Mouse (Mus musculus): ENCODE measurements around the gene Mtg1. TPM values are rescaled to one million over a fixed set of nuclear protein-coding genes. Genes with fewer than 3 reads are reported as not detected.

The Mtg1 gene
- polyA plus RNA-seq (2015; fragmentation: Nextera tagmentation; extraction: Ambion mirVana), result 17.9 and 18.4 TPM in 2 replicates

DNA sequence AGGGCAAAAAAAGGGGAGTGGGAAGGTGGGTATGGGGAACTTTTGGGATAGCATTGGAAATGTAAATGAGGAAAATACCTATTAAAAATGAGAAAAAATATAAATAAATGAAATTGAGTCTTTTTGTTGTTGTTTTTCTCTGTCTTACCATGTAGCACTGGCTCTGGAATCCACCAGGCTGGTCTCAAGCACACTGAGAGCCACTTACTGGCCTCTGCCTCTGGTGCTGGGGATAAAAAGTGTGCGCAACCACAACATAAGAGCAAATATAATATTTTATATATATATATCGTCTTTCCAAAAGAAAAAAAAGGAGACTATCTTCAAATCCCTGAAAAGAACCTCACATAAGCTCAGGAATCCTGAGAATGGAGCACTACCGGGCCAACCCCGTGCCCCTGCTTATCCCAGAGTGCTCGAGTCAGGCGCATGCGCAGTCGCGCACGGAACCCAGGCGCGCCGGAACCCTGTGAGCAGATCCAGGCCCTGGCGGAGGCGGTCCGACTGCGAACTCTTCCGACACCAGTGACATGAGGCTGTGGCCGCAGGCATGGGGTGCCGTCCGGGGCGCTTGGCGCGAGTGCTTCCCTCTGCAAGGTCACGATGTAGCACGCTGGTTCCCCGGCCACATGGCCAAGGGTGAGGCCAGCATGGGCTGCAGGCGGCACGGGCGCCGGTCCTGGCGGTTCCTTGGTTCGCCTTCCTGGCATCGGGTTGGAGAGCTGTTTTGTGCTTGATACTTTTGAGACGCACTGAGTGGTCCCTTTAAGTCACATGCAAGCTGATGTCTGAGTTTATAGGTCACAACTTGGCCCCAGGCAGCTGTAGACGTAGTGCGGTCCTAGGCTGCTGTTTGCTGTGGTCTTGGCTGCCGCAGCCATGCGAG, at the start of gene Mtg1:
Mtg1 (plus strand) TSS at position 430 of the 886 bp plus-strand sequence.
- Histone ChIP-seq H3K27ac (ENCODE audit: low read depth) (peak within 1 kb of the TSS; percentile 89), H3K36me3 (replicated peaks; ENCODE audit: insufficient read depth, low read length) (peaks cover 6% of the 10 kb centered on the region; the same call in 1 of the 2 replicates), H3K4me1 (ENCODE audit: insufficient read depth) (peaks cover 4% of the 10 kb centered on the region; the same call in 1 of the 2 replicates), H3K4me3 (ENCODE audit: low read depth, low read length) (peak within 1 kb of the TSS; percentile 77), H3K4me2 (ENCODE audit: low read depth, low read length) (peak within 1 kb of the TSS; percentile 80), H3K9ac (replicated peaks) (peak within 1 kb of the TSS; percentile 82), H3K27me3 (ENCODE audit: insufficient read depth, low read length) (no peaks in the 10 kb centered on the region), H3K9me3 (ENCODE audit: low read length) (no peaks in the 10 kb centered on the region)
- ATAC-seq (peak; percentile 97), DNase-seq (peak; percentile 97)
- TF ChIP-seq EP300 (IDR thresholded peaks at IDR 0.05; ENCODE audit: low read depth) (no peak), CTCF (IDR thresholded peaks at IDR 0.05; ENCODE audit: low read depth) (no peak)
- WGBS (ENCODE audit: insufficient replicate concordance), result 2% methylated on average over 39 of the region's 39 CpGs

DNA sequence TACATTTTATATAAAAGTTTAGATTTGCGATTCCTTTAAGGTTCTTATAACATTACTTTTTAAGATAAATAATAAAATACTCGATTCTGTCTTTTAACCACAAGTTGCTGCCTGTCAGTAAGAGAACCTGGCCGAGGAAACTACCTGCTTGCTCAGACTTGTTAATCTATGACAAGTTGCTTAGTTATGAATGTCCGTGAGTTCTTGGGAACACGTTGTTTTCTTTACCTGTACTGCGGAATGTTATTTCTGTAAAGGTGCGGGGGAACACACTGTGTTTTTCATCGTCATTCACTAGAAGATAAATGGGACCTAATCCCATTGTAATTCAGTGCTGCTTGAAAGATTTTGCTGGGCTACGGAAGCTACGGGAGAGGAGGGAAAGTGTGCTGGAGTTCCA, 46.8 kb upstream of the Mtg1 start:
- ATAC-seq (no peak), DNase-seq (no peak)
- H3K4me2 ChIP-seq (ENCODE audit: low read depth, low read length), result no peak overlapping the region
- no peak overlapping the region for H3K4me3 ChIP-seq (ENCODE audit: low read depth, low read length)
- WGBS (ENCODE audit: insufficient replicate concordance), result 79% methylated on average over 10 of the region's 10 CpGs
- H3K36me3 ChIP-seq (replicated peaks; ENCODE audit: insufficient read depth, low read length), result no peaks in the 10 kb centered on the region
- H3K9me3 ChIP-seq (ENCODE audit: low read length), result no peaks in the 10 kb centered on the region
- no peak overlapping the region for H3K27ac ChIP-seq (ENCODE audit: low read depth)
- no peaks in the 10 kb centered on the region for H3K27me3 ChIP-seq (ENCODE audit: insufficient read depth, low read length)
- no peak overlapping the region for H3K9ac ChIP-seq (replicated peaks)
- TF ChIP-seq EP300 (IDR thresholded peaks at IDR 0.05; ENCODE audit: low read depth) (no peak), CTCF (IDR thresholded peaks at IDR 0.05; ENCODE audit: low read depth) (no peak)
- peaks cover 7% of the 10 kb centered on the region for H3K4me1 ChIP-seq (ENCODE audit: insufficient read depth)

DNA sequence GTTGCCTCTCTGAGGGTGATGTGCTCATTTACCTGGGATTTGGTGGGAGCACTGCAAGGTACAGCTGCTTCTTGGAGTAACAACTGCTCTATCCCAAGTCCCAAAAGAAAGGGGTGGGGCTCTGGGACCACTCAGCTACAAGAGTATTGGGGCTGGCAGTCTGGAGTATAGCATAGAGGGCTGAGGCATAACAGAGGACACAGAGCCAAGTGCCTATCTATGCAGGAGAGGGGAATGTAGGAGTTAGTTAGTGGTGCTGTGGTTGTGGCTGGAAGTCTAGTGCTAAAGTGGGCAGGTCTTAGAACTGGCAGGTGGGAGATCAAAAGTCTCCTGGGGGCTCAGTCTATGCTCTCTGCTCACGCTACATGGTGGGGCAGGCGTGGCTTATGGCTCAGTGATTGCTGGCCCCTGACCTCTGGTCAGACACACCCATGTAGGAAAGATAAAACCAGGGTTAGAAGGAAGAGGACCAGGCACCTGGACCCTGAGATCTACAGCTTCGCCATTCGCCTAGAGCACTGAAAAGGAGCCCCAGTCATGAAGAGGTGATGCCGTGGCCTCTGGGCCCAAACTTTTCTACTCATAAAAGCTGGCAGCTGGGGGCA, 44.3 kb upstream of the Mtg1 start, which contains the start of gene Prap1:
Prap1 (plus strand) TSS at position 472 of the 605 bp plus-strand sequence.
- 63% methylated on average over 5 of the region's 5 CpGs for WGBS (ENCODE audit: insufficient replicate concordance)
- DNase-seq (no peak), ATAC-seq (no peak)
- Histone ChIP-seq H3K4me2 (ENCODE audit: low read depth, low read length) (no peak within 1 kb of the TSS), H3K36me3 (replicated peaks; ENCODE audit: insufficient read depth, low read length) (0 out of 2 replicates have a peak, but pooled peaks cover 2% of the 10 kb centered on the region), H3K27me3 (ENCODE audit: insufficient read depth, low read length) (no peaks in the 10 kb centered on the region), H3K4me1 (ENCODE audit: insufficient read depth) (peaks cover 7% of the 10 kb centered on the region), H3K27ac (ENCODE audit: low read depth) (no peak within 1 kb of the TSS), H3K9ac (replicated peaks) (no peak within 1 kb of the TSS), H3K4me3 (ENCODE audit: low read depth, low read length) (no peak within 1 kb of the TSS), H3K9me3 (ENCODE audit: low read length) (no peaks in the 10 kb centered on the region)
- TF ChIP-seq EP300 (IDR thresholded peaks at IDR 0.05; ENCODE audit: low read depth) (no peak), CTCF (IDR thresholded peaks at IDR 0.05; ENCODE audit: low read depth) (no peak)

DNA sequence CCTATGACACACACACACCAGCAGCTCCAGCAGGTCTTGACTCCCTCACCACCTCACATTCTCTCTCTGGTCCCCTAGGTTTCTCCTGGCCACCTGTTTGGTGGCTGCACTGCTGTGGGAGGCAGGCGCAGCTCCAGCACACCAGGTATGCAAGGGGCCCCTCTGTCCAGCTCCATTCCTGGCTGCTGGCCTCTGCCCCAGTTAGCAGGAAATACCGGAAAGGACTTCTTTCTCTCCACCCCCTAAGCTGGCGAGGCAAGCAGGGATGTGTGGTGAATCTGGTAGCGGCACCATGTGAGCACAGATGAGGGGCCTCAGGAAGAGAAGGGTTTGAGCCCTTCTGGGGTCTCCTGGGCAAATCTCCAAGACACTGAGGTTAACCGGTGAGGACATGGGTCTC, 42.4 kb upstream of the Mtg1 start:
- 50% methylated on average over 5 of the region's 5 CpGs for WGBS (ENCODE audit: insufficient replicate concordance)
- H3K9ac ChIP-seq (replicated peaks), result no peak overlapping the region; the same call in 1 of the 2 replicates
- no peaks in the 10 kb centered on the region for H3K9me3 ChIP-seq (ENCODE audit: low read length)
- peaks cover 7% of the 10 kb centered on the region for H3K4me1 ChIP-seq (ENCODE audit: insufficient read depth)
- peak; percentile 40; the same call in 1 of the 2 replicates for ATAC-seq
- DNase-seq, result no peak
- H3K27ac ChIP-seq (ENCODE audit: low read depth), result no peak overlapping the region
- H3K27me3 ChIP-seq (ENCODE audit: insufficient read depth, low read length), result no peaks in the 10 kb centered on the region
- H3K36me3 ChIP-seq (replicated peaks; ENCODE audit: insufficient read depth, low read length), result peaks cover 5% of the 10 kb centered on the region; the same call in 1 of the 2 replicates
- H3K4me2 ChIP-seq (ENCODE audit: low read depth, low read length), result no peak overlapping the region
- TF ChIP-seq CTCF (IDR thresholded peaks at IDR 0.05; ENCODE audit: low read depth) (no peak), EP300 (IDR thresholded peaks at IDR 0.05; ENCODE audit: low read depth) (no peak)
- H3K4me3 ChIP-seq (ENCODE audit: low read depth, low read length), result no peak overlapping the region

- Histone ChIP-seq H3K4me3 (ENCODE audit: low read depth, low read length) (no peak overlapping the region), H3K9me3 (ENCODE audit: low read length) (no peaks in the 10 kb centered on the region), H3K9ac (replicated peaks) (no peak overlapping the region), H3K4me1 (ENCODE audit: insufficient read depth) (peaks cover 7% of the 10 kb centered on the region), H3K27ac (ENCODE audit: low read depth) (no peak overlapping the region), H3K4me2 (ENCODE audit: low read depth, low read length) (no peak overlapping the region), H3K27me3 (ENCODE audit: insufficient read depth, low read length) (no peaks in the 10 kb centered on the region), H3K36me3 (replicated peaks; ENCODE audit: insufficient read depth, low read length) (peaks cover 5% of the 10 kb centered on the region; the same call in 1 of the 2 replicates)
- WGBS (ENCODE audit: insufficient replicate concordance), result 57% methylated on average over 1 of the region's 1 CpGs
- no peak for DNase-seq
- 0 out of 2 replicates have a peak, but pooled peaks have one; percentile 12 for ATAC-seq
- TF ChIP-seq EP300 (IDR thresholded peaks at IDR 0.05; ENCODE audit: low read depth) (no peak), CTCF (IDR thresholded peaks at IDR 0.05; ENCODE audit: low read depth) (no peak)
Measured at GRCm38 (mm10) chr7:140095556-140095955, 41.8 kb upstream of the Mtg1 start.

DNA sequence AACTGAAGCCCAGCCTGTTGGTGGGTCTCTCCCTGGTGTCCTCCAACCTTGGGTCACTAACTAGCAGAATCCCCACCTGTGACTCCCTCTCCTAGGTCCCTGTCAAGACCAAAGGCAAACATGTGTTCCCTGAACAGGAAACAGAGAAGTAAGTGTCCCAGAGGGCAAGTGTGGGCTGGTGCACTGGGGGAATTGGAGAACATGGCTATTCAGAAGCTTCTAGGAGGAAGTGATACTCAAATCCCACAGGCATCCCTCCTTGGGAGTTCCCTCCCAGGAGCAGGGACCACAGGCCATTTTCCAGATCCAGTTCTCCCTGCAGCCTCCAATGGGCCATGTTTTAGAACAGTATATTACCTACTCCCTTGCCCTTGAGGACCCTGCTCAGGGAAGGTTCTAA, 41.3 kb upstream of the Mtg1 start:
- Histone ChIP-seq H3K27ac (ENCODE audit: low read depth) (no peak overlapping the region), H3K4me1 (ENCODE audit: insufficient read depth) (peaks cover 8% of the 10 kb centered on the region), H3K27me3 (ENCODE audit: insufficient read depth, low read length) (no peaks in the 10 kb centered on the region), H3K4me2 (ENCODE audit: low read depth, low read length) (no peak overlapping the region), H3K36me3 (replicated peaks; ENCODE audit: insufficient read depth, low read length) (peaks cover 5% of the 10 kb centered on the region; the same call in 1 of the 2 replicates), H3K9ac (replicated peaks) (no peak overlapping the region), H3K9me3 (ENCODE audit: low read length) (no peaks in the 10 kb centered on the region), H3K4me3 (ENCODE audit: low read depth, low read length) (no peak overlapping the region)
- TF ChIP-seq EP300 (IDR thresholded peaks at IDR 0.05; ENCODE audit: low read depth), result no peak
- TF ChIP-seq CTCF (IDR thresholded peaks at IDR 0.05; ENCODE audit: low read depth), result no peak
- ATAC-seq, result no peak
- DNase-seq, result no peak
